Comparison of ENCODE assay signal across 26 mouse cellular contexts in genomic region chr9:48725918-48726317, GRCm38 (mm10).
DNase-seq lines count a peak whose midpoint lies in the region; ATAC-seq and TF ChIP-seq lines count a peak whose summit lies in the region.
"Had no signal": no experiment of that assay in that cellular context is flagged by ENCODE, and none has a peak within 500 bp of the region (broad histone marks: within the 10 kb centered on the region; RNA-seq: fewer than 3 reads in every experiment).

No protein-coding gene starts in this region.

- H3K27me3 ChIP-seq in heart, postnatal 0 days (ENCODE audit: control insufficient read depth, insufficient read depth, low read length) = no peaks in the 10 kb centered on the region
- no peaks in the 10 kb centered on the region for H3K27me3 ChIP-seq in lung, postnatal 0 days (replicated peaks; ENCODE audit: insufficient read depth, low read length)
- H3K27me3 ChIP-seq: forebrain, embryonic 15.5 days; heart, embryonic 12.5 days; heart, embryonic 15.5 days; hindbrain, embryonic 12.5 days; hindbrain, embryonic 15.5 days had no signal

- 82% methylated on average over 4 of the region's 4 CpGs for WGBS in heart, postnatal 0 days
- WGBS in lung, postnatal 0 days = 78% methylated on average over 4 of the region's 4 CpGs

- H3K4me1 ChIP-seq in heart, postnatal 0 days (ENCODE audit: control insufficient read depth, insufficient read depth) = peaks cover 72% of the 10 kb centered on the region
- peaks cover 62% of the 10 kb centered on the region for H3K4me1 ChIP-seq in lung, postnatal 0 days (ENCODE audit: insufficient read depth, low read depth, low read length)

- no peaks in the 10 kb centered on the region for H3K36me3 ChIP-seq in heart, postnatal 0 days (replicated peaks; ENCODE audit: control insufficient read depth, insufficient read depth, low read length)
- H3K36me3 ChIP-seq in lung, postnatal 0 days (ENCODE audit: insufficient read depth, low read length) = no peaks in the 10 kb centered on the region
- H3K36me3 ChIP-seq: embryonic facial prominence, embryonic 10.5 days; embryonic facial prominence, embryonic 13.5 days; forebrain, embryonic 12.5 days; forebrain, embryonic 15.5 days; heart, embryonic 12.5 days; heart, embryonic 15.5 days; hindbrain, embryonic 12.5 days; hindbrain, embryonic 15.5 days had no signal

- ATAC-seq in heart, postnatal 0 days (ENCODE audit: insufficient read depth, low read depth) = no peak
- no peak for ATAC-seq in lung, postnatal 0 days
- ATAC-seq: activated CD4-positive, CD25-positive, alpha-beta regulatory T cell, adult 4 months; forebrain, embryonic 15.5 days had no signal

- TF ChIP-seq CTCF in gastrocnemius, adult 2 months (IDR thresholded peaks at IDR 0.05) = no peak
- TF ChIP-seq CTCF in heart, postnatal 0 days (IDR thresholded peaks at IDR 0.05; ENCODE audit: low read depth) = no peak
- TF ChIP-seq CTCF in lung, postnatal 0 days (IDR thresholded peaks at IDR 0.05) = no peak

- intact Hi-C loops in gastrocnemius, adult 2 months (cut with DNase I) = no loop called here

- peak overlapping the region; percentile 80 for H3K27ac ChIP-seq in gastrocnemius, adult 2 months
- H3K27ac ChIP-seq in heart, postnatal 0 days (ENCODE audit: low read depth) = peak overlapping the region; percentile 46; the same call in 1 of the 2 replicates
- peak overlapping the region; percentile 99 for H3K27ac ChIP-seq in lung, postnatal 0 days (ENCODE audit: low read length)
- H3K27ac ChIP-seq: embryonic facial prominence, embryonic 10.5 days; embryonic facial prominence, embryonic 13.5 days; forebrain, embryonic 12.5 days; forebrain, embryonic 15.5 days; heart, embryonic 15.5 days; hindbrain, embryonic 12.5 days; hindbrain, embryonic 15.5 days had no signal

- H3K9ac ChIP-seq in heart, postnatal 0 days (replicated peaks; ENCODE audit: low read depth, low read length) = no peak overlapping the region
- no peak overlapping the region for H3K9ac ChIP-seq in lung, postnatal 0 days (replicated peaks; ENCODE audit: low read depth)
- H3K9ac ChIP-seq: embryonic facial prominence, embryonic 13.5 days; forebrain, embryonic 12.5 days; forebrain, embryonic 15.5 days; heart, embryonic 12.5 days; heart, embryonic 15.5 days; hindbrain, embryonic 12.5 days; hindbrain, embryonic 15.5 days had no signal

- H3K4me3 ChIP-seq in gastrocnemius, adult 2 months = no peak overlapping the region
- no peak overlapping the region for H3K4me3 ChIP-seq in heart, postnatal 0 days (ENCODE audit: low read depth, low read length)
- no peak overlapping the region for H3K4me3 ChIP-seq in lung, postnatal 0 days (ENCODE audit: low read depth, low read length)
- H3K4me3 ChIP-seq: embryonic facial prominence, embryonic 10.5 days; embryonic facial prominence, embryonic 13.5 days; erythroblast, embryonic 14.5 days; forebrain, embryonic 12.5 days; forebrain, embryonic 15.5 days; heart, embryonic 12.5 days; heart, embryonic 15.5 days; hindbrain, embryonic 12.5 days; hindbrain, embryonic 15.5 days had no signal

- no peak for DNase-seq in gastrocnemius, adult 2 months
- DNase-seq in gastrocnemius, postnatal 25 days = no peak
- DNase-seq in heart, postnatal 0 days (ENCODE audit: low spot score) = no peak
- DNase-seq in heart, adult 9 months (ENCODE audit: low spot score in 2 of 2) = no peak
- DNase-seq in lung, postnatal 0 days (ENCODE audit: low spot score) = no peak
- DNase-seq in lung, postnatal 36 days = no peak
- no peak for DNase-seq in c-Kit-positive CD71-positive TER-119-positive erythroid progenitor cells, embryonic 14.5 days (ENCODE audit: low spot score)
- DNase-seq: adrenal gland, adult 8-10 months; adrenal gland, postnatal 25 days; cerebellum, adult 11 months; cerebellum, adult 2 months; cerebellum, adult 9-11 months; cerebellum, postnatal 25 days; embryo, embryonic 11 days; gastrocnemius, postnatal 10 days; heart, postnatal 14 days had no signal

- H3K9me3 ChIP-seq in heart, postnatal 0 days (replicated peaks; ENCODE audit: control insufficient read depth, low read length) = no peaks in the 10 kb centered on the region
- no peaks in the 10 kb centered on the region for H3K9me3 ChIP-seq in lung, postnatal 0 days (ENCODE audit: low read length)
- H3K9me3 ChIP-seq: embryonic facial prominence, embryonic 10.5 days; embryonic facial prominence, embryonic 13.5 days; forebrain, embryonic 12.5 days; forebrain, embryonic 15.5 days; heart, embryonic 12.5 days; heart, embryonic 15.5 days; hindbrain, embryonic 12.5 days; hindbrain, embryonic 15.5 days had no signal

- TF ChIP-seq EP300 in heart, postnatal 0 days (IDR thresholded peaks at IDR 0.05; ENCODE audit: low read depth) = no peak
- TF ChIP-seq EP300 in lung, postnatal 0 days (IDR thresholded peaks at IDR 0.05) = no peak

- H3K4me2 ChIP-seq in heart, postnatal 0 days (ENCODE audit: low read depth, low read length) = no peak overlapping the region
- no peak overlapping the region for H3K4me2 ChIP-seq in lung, postnatal 0 days (replicated peaks; ENCODE audit: low read depth, low read length)
- H3K4me2 ChIP-seq: embryonic facial prominence, embryonic 13.5 days; forebrain, embryonic 12.5 days; forebrain, embryonic 15.5 days; heart, embryonic 12.5 days; heart, embryonic 15.5 days; hindbrain, embryonic 12.5 days; hindbrain, embryonic 15.5 days had no signal

Comparison
In these comparisons a context has a peak if more than half of its experiments do, and no peak if none do; other contexts are left out.
1. H3K27ac ChIP-seq: peak in every context shown above with its lines; median percentile 99 in lung, postnatal 0 days; 80 in gastrocnemius, adult 2 months; 46 in heart, postnatal 0 days.